Mouse (Mus musculus) embryonic stem cell, embryonic (primary cell): ENCODE data around the gene Eif4g1.

Experiments
- CTCF ChIA-PET, 4 experiments: fragments of 300-600 bp in 2 of 4; fragments of 350-600 bp in 2 of 4; sonication (Branson Sonifier 250); formaldehyde crosslinking; loops; one replicate each; lab custom pipeline; 2022; ENCODE audit warnings: inconsistent platforms in 2 of 4; lab: Charles Lee
- POLR2A ChIA-PET, 4 experiments: fragments of 300-600 bp in 2 of 4; fragments of 350-600 bp in 2 of 4; sonication (Branson Sonifier 250); formaldehyde crosslinking; loops; one replicate each; lab custom pipeline; 2022; ENCODE audit warnings: antibody characterized with exemption in 4 of 4, inconsistent platforms in 1 of 4; lab: Charles Lee

Eif4g1 gene

DNA sequence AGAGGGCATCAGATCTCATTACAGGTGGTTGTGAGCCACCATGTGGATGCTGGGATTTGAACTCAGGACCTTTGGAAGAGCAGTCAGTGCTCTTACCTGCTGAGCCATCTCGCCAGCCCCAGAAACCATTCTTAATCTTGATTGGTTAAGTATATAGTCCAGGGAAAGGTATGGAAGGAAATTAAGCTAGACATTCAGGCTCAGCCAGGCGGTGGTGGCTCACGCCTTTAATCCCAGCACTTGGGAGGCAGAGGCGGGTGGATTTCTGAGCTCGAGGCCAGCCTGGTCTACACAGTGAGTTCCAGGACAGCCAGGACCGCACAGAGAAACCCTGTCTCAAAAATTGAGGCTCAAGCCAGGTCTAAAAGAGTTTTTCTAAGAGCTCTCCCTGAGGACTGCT lies at the start of gene Eif4g1:
Eif4g1 (plus strand) TSS at position 301 of the 400 bp plus-strand sequence.
- ChIA-PET POLR2A (interaction anchor here in 3 of 4 experiments (0.6 to 7.1 kb wide), 21 partner anchors 8 to 1871 kb away, joined by 3 to 53 read pairs (median 4); partner anchors contain the start of genes Abcf3 (in 1 of the 3), Eif2b5 (in 1 of the 3) and Psmd2 (in 1 of the 3)), CTCF (interaction anchor here in 3 of 4 experiments (0.6 to 1.3 kb wide), 9 partner anchors 10 to 382 kb away, joined by 3 to 6 read pairs (median 4); no protein-coding TSS in a partner anchor)

DNA sequence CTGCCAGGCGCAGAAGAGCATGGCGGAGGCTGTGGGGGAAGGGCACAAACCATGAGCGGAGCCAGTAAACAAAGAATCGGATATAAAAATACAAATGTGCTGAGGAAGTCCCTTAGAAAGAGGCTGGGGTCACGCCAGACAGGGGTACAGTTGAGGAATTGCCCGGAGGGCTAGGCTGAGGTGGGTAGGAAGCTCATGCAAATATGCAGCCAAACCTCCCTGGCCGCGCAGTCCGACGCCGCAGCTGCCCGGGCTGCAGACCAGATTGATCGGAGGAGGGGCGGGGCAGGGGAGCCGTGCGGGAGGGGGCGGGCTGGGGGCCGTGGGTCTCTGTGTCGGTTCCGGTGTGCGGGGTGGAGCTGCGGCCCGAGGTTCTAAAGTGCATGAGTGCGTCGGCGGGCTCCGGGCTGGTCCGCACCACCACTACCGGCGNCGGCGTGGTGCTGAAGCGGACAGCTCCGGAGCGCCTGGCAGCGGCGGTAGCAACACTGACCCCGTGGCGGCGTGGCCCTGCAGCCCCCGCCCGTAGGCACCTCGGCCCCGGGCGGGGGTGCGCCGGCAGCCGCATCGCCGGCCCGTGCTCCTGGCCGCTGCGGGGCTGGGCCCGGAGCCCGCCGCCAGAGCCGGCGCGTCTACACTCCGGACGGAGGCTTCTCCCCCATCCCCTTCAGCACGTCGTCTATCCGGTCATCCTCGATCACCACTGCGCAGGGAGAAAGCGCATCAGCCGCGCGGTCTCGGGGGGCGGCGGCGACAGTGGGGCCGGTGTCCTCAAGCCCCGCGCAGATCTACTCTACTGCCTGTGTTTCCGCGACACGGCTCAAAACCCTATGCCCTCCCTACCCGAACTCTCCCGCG lies 48.3 kb upstream of the Eif4g1 start:
- CTCF ChIA-PET: interaction anchor here in 2 of 4 experiments (0.9 to 1.1 kb wide), 2 partner anchors 123 to 142 kb away, joined by 3 read pairs; no protein-coding TSS in a partner anchor
- POLR2A ChIA-PET: interaction anchor here in 3 of 4 experiments (0.6 to 5.8 kb wide), 37 partner anchors 8 to 719 kb away, joined by 3 to 87 read pairs (median 5); partner anchors contain the start of genes Alg3 (in 3 of the 3), Eef1akmt4 (in 3 of the 3), Gm49333 (in 3 of the 3) and Dvl3 (in 2 of the 3)

DNA sequence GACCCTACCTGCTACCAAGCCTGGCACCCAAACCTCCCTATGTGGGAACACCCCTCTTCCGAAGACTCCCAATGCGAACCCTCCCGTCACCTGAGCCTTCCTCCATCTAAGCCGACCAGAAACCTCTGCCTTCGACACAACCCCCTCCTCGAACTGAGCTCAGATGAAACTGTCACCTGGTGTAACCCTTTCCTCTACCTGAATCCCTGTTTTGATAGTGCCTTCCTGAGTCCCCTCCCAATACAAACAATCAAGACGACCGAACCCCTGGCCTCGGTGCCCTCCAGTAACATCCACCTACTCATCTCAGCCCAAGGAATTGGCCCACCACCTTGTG lies 47.7 kb upstream of the Eif4g1 start:
- POLR2A ChIA-PET: interaction anchor here (0.5 to 5.8 kb wide), 47 partner anchors 7 to 318 kb away, joined by 3 to 87 read pairs (median 6); partner anchors contain the start of genes Alg3 (in 3 of the 4), Eef1akmt4 (in 3 of the 4), Gm49333 (in 3 of the 4) and Abcf3 (in 2 of the 4)
- CTCF ChIA-PET: interaction anchor here in 3 of 4 experiments (0.9 to 1.1 kb wide), 4 partner anchors 9 to 141 kb away, joined by 3 read pairs; partner anchors contain the start of genes Alg3 (in 1 of the 3), Dvl3 (in 1 of the 3), Eef1akmt4 (in 1 of the 3) and Gm49333 (in 1 of the 3)

DNA sequence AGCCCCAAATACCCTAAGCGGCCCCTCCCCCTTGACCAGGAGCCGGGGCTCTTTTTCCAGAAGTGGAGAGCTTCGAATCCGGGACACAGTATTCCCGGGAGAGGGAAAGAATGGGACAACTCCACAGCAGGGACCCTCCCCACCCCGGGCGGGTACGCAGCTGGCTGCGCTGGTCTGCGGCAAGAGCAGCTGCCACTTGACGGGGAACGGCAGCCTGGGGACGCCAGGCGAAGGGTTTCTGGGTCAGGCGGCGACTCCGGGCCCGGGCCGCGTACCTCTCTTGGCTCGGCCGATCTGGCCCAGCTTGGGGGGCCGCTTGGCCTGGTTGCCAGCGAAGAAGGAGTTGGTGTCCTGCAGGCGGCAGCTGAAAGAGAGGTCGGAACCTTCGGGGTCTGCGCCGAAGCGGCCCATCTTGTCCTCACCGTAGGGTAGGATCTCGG lies 47.3 kb upstream of the Eif4g1 start:
- ChIA-PET CTCF (interaction anchor here in 3 of 4 experiments (0.9 to 1.0 kb wide), 3 partner anchors 9 to 141 kb away, joined by 3 read pairs; partner anchors contain the start of genes Alg3 (in 1 of the 3), Dvl3 (in 1 of the 3), Eef1akmt4 (in 1 of the 3) and Gm49333 (in 1 of the 3)), POLR2A (interaction anchor here (0.5 to 5.8 kb wide), 44 partner anchors 7 to 329 kb away, joined by 3 to 87 read pairs (median 6); partner anchors contain the start of genes Alg3 (in 3 of the 4), Eef1akmt4 (in 3 of the 4), Gm49333 (in 3 of the 4) and Abcf3 (in 2 of the 4))

DNA sequence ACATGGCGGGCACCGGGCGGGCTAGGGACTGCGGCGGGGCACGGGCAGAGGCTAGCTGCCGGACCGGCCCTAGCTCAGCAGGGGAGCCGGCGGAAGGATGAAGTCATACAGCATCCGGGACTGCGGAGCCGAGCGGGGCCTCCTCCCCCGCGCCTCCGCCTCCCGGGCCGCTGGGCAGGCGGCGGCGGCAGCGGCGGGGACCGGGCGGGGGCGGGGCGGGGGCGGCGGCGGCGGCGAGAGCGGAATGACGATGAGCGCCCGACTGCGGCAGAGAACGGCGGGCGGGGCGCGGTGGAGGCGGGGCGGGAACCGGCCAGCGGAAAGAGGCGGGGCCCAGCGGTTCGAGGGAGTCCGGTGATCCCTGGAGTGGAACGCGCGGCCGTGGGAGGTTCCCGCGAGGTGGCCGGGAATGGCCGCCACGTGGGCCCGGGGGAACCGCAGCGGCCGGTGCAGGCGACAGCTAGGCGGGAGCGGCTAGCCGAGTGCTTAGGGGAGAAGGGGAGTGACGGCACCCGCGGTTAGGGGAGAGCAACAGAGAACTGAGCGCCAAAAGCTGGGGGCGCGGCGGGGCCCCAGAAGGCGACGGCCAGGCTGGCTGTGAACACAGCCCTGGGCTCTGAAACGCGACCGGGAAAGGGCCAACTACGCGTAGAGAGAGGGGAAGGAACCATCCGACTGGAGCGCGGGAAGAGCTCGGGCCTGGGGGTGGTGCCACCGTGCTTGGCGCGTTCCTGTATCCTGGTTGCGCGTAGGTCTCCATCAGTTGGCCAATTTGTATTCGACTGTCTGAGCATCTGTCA lies 46.7 kb upstream of the Eif4g1 start, which contains the start of gene Camk2n2:
Camk2n2 (minus strand) TSS at position 97 of the 800 bp plus-strand sequence.
- POLR2A ChIA-PET: interaction anchor here (0.5 to 5.8 kb wide), 49 partner anchors 8 to 329 kb away, joined by 3 to 87 read pairs (median 6); partner anchors contain the start of genes Alg3 (in 3 of the 4), Eef1akmt4 (in 3 of the 4), Gm49333 (in 3 of the 4) and Abcf3 (in 2 of the 4)
- CTCF ChIA-PET: interaction anchor here in 3 of 4 experiments (0.6 to 1.0 kb wide), 4 partner anchors 10 to 425 kb away, joined by 3 read pairs; partner anchors contain the start of genes Alg3 (in 1 of the 3), Dvl3 (in 1 of the 3), Eef1akmt4 (in 1 of the 3) and Gm49333 (in 1 of the 3)

DNA sequence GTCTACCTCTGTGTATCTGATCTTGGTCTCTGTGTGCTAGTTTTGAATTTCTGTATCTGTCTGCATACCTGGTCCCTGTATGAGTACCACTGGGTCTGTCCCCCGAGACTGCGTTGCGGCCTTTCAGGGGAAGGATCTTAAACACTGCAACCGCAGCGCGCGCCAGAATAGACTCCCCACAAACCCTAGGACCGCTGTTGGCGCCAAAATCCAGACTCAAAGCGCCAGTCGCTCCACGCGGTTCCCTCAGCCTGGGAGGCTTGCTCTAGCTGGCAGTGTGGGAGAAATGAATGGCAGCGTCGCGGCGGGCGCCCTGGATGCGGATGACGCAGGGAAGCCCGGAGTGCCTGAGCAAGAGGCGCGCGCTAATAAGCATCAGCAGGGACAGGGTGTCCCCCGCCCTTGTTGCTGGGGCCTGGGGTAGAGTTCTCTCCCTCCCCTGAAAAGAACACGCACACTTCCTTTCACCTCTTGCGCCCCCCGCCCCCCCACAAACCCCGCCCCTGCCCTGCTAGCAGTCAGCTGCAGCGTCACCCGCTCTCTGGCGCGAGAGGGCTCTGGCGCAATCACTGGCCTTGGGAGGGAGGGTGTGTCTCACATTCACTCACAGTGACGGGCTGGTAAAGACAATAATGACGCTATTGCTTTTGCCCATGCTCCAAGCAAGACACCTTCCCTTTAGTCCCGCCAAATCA lies 46.0 kb upstream of the Eif4g1 start:
- POLR2A ChIA-PET: interaction anchor here in 3 of 4 experiments (0.6 to 5.8 kb wide), 37 partner anchors 9 to 170 kb away, joined by 3 to 87 read pairs (median 6); partner anchors contain the start of genes Alg3 (in 3 of the 3), Eef1akmt4 (in 3 of the 3), Gm49333 (in 3 of the 3) and Abcf3 (in 2 of the 3)
- CTCF ChIA-PET: no interaction called here

DNA sequence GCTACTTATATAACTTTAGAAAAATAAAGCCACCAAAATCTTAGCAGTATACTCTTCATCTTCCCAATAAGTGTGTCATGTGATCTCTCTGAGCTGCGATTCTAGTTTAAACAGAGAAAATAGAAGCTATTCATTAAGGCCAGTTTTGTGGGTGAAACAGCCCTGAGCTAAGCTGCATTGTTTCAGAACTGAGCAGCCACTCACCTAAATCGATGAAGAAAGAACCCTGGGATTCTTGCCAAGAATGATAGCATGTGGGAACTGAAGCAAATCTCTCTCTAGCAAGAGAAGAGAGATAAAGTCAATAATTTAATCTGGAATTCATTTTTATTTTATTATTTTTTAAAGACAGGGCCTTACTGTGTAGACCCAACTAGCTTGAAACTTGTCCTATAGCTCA lies 44.9 kb upstream of the Eif4g1 start:
- POLR2A ChIA-PET: interaction anchor here (0.7 to 5.8 kb wide), 16 partner anchors 7 to 125 kb away, joined by 3 to 87 read pairs (median 9); partner anchors contain the start of genes Alg3 (in 3 of the 4), Eef1akmt4 (in 3 of the 4), Gm49333 (in 3 of the 4) and Eif2b5 (in 2 of the 4)
- CTCF ChIA-PET: no interaction called here

DNA sequence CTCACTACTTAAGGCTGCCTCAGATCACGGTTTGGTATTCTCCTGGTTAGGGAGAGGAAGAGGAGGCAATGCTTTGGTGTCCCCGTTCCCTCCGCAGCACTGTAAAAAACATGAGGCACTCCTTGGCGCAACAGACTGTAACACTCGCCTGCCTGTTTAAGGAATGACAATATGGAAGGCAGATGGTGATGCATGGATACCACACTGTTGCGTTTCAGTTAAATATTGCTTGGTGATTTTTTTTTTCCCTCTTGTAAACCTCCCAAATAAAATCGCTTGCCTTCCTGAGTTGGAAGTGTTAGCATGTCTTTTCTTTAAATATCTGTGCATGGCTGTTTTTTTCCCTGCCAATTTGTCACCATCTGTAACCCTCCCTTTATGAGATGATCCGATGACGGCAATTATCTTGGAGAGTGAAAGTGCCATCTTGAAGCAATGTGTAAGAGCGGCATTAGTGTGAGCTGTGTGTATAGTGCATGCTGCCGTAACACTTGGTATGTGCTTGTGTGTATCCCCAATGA lies 39.2 kb upstream of the Eif4g1 start:
- POLR2A ChIA-PET: interaction anchor here in 3 of 4 experiments (0.7 to 2.3 kb wide), 5 partner anchors 12 to 151 kb away, joined by 3 to 10 read pairs (median 3); partner anchors contain the start of gene Psmd2 (in 1 of the 3)
- CTCF ChIA-PET: no interaction called here

DNA sequence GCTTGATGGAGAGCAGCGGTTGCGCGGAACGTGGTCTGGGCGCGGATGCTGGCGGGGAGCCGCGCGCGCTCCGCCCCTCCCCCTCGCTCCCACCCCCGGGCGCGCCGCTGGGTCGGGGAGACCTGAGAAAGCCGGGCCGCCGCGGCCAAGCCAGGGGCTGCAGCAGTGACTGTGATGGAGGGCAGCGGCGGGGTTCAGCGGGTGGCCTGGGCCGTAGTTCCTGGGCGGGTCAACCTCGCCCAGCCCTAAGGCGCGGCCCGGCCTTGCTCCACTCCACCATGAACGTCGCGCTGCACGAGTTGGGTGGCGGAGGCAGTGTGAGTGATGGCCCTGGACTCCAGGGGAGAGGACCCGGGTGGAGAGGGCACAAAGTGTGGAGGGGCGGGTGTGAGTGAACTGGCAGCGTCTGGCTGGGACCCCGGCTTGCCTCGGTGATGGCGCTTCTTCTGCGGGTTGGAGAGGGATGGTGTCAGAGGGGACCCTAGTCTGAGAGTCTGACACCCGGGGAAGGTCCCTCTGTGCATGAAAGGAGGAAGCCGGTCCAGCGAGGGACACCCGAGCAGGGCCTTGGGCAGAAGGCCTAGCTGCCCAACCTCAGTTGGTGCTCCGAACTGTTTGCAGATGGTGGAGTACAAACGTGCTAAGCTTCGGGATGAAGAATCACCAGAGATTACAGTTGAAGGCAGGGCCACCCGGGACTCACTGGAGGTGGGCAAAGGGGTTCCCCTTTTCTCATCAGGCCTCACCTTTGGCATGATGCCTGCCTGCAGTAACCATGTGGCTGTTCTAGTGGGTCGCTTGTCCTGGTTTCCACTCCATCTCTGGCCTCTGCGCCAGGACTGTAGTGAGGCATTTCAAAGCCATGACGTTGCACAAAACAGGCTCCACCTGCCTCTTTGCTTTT lies 38.1 kb upstream of the Eif4g1 start, which contains the start of gene Ece2:
Ece2 (plus strand) TSS at position 98 of the 904 bp plus-strand sequence.
- ChIA-PET POLR2A (interaction anchor here in 3 of 4 experiments (0.5 to 2.3 kb wide), 15 partner anchors 8 to 152 kb away, joined by 3 to 12 read pairs (median 4); partner anchors contain the start of genes Alg3 (in 2 of the 3), Camk2n2 (in 2 of the 3), Eef1akmt4 (in 2 of the 3) and Gm49333 (in 2 of the 3)), CTCF (interaction anchor here in 1 of 4 experiments (0.7 kb wide), 1 partner anchor 133 kb away, joined by 3 read pairs; no protein-coding TSS in a partner anchor)

DNA sequence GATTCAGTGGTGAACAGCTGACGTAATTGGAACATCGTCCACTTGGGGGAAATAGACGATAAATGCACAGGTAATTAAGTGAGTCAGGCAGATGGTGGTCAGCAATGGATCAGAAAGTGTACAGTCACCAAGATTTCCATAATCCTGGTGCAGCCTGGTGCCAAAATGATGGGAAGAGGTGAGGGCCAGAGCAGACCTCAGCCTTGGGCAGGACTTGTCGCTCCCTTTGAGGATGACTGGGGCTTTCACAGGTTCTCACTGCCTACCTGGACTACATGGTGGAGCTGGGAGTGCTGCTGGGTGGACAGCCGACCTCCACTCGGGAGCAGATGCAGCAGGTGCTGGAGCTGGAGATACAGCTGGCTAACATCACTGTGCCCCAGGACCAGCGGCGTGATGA lies 30.7 kb upstream of the Eif4g1 start:
- POLR2A ChIA-PET: interaction anchor here in 2 of 4 experiments (0.6 to 2.3 kb wide), 3 partner anchors 13 to 209 kb away, joined by 3 to 14 read pairs (median 6); partner anchors contain the start of gene Psmd2 (in 1 of the 2)
- CTCF ChIA-PET: no interaction called here

DNA sequence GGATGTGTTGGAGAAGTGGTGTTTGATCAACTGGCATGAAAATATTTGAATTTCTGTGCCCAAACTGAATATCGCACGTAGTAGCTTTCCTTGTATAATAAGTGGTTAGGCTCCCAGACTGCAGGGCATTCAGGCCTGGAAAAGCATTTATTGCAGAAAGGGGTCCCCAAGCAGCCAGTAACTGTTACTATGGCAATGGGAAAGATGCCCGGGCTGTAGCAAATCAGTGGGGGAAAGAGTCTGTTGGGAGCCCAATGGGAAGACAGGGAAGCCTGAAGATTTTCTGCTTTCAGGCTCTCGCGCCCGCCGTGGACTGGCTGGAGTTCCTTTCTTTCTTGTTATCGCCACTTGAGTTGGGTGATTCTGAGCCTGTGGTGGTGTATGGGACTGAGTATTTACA lies 29.7 kb upstream of the Eif4g1 start:
- POLR2A ChIA-PET: interaction anchor here in 1 of 4 experiments (0.8 to 2.3 kb wide), 3 partner anchors 26 to 47 kb away, joined by 3 to 5 read pairs (median 3); no protein-coding TSS in a partner anchor
- CTCF ChIA-PET: interaction anchor here in 1 of 4 experiments (0.7 kb wide), 1 partner anchor 9 kb away, joined by 3 read pairs; no protein-coding TSS in a partner anchor

DNA sequence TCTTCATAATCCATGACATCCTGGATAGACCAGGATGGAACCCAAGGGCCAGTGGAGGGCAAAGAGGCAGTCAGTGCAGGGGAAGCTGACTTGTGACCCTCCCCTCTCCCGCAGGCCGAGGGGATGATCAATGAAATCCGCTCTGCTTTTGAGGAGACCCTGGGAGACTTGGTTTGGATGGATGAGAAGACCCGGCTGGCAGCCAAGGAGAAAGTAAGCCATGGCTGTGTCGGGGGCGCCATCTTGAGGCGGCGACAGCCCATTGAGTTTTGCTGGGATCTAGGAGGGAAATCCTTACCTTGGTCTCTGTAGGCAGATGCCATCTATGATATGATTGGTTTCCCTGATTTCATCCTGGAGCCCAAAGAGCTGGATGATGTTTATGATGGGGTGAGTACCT lies 26.0 kb upstream of the Eif4g1 start:
- ChIA-PET CTCF (no interaction called here), POLR2A (interaction anchor here in 2 of 4 experiments (0.9 to 1.5 kb wide), 5 partner anchors 9 to 74 kb away, joined by 3 to 5 read pairs (median 3); partner anchors contain the start of gene Psmd2 (in 1 of the 2))

DNA sequence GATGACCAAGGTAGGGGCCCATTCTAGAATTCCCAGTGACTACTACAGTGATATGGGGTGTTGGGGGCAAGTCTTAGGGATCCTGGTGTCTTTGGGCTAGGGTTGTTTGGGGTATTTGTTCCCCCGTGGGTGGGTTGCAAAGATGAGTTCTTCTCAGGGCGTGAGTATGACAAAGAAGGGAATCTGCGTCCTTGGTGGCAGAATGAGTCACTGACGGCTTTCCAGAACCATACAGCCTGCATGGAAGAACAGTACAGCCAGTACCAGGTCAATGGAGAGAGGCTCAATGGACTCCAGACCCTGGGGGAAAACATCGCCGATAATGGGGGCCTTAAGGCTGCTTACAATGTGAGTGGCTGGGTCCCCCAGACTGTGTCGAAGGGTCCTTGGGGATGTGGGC lies 24.2 kb upstream of the Eif4g1 start:
- CTCF ChIA-PET: no interaction called here
- POLR2A ChIA-PET: interaction anchor here in 2 of 4 experiments (0.5 to 1.8 kb wide), 2 partner anchors 33 to 47 kb away, joined by 3 to 8 read pairs; partner anchors contain the start of genes Alg3 (in 1 of the 2), Eef1akmt4 (in 1 of the 2) and Gm49333 (in 1 of the 2)
